Mouse (Mus musculus) frontal cortex, postnatal 36 days (tissue): ENCODE data around the gene Cfap43.

Experiments used
- DNase-seq, 2 experiments: peaks; one replicate each; pipeline ENCODE4 v3.0.0; 2022; ENCODE audit warnings: low spot score in 2 of 2

Cfap43 gene

GRCm38 (mm10) chr19:47795009-47795728 lies 123.9 kb downstream of the Cfap43 start:
- peak; percentile 73 to 87 for DNase-seq

DNA sequence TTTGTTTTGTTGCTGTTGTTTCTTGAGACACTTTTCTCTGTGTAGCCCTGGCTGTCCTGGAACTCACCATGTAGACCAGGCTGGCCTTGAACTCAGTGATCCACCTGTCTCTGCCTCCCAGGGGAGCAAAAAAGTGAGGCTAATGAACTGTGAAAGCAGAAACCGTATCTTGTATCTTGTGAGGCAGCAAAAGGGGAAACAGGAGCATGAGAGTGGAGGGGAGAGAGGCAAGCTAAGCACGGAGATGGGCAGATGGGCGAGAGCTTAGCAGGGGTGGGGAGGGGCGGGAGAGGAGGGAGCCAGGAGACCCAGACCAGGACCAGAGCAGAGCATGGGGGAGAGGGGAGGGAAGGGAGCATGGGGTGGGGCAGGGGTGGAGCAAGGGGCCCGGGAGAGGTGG lies 124.8 kb downstream of the Cfap43 start:
- no peak for DNase-seq

- DNase-seq = no peak
Observed at GRCm38 (mm10) chr19:47790316-47791020, 128.6 kb downstream of the Cfap43 start.

GRCm38 (mm10) chr19:47783898-47784297 lies 135.2 kb downstream of the Cfap43 start:
- no peak for DNase-seq

DNA sequence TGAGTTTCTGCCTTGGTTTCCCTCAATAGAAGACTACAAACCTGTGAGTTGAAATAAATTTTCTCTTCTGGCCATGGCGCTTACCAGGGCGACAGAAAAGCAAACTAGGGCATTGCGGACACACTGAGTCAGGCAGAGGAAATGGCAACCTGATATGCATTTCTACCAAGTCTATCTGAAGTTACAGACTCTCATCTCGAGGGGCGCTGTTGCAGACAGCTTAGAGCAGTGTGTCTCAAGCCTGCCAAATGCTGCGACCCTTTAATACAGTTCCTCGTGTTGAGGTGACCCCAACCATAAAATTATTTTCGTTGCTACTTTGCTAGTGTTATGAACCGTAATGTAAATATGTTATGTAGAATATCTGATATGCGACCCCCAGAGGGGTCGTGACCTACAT lies 138.1 kb downstream of the Cfap43 start:
- no peak for DNase-seq

DNA sequence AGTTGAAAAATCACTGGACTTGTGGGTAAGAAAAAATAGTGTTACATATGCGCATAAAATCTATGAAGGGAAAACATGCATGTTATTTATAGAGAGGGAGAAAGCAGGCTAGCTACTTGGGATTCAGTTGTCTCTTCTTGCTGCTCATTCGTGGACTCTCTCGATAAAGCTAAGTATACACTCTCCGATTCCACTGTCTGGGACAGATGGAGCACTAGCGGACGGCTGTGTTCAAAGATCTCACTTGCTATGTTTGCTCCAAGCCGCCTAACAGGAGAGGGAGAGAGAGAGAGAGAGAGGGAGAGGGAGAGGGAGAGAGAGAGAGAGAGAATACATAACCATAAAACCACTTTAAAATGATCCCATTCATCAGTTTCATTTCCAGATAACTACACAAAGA lies 138.9 kb downstream of the Cfap43 start:
- DNase-seq = peak in 1 of 2 experiments; percentile 16

DNA sequence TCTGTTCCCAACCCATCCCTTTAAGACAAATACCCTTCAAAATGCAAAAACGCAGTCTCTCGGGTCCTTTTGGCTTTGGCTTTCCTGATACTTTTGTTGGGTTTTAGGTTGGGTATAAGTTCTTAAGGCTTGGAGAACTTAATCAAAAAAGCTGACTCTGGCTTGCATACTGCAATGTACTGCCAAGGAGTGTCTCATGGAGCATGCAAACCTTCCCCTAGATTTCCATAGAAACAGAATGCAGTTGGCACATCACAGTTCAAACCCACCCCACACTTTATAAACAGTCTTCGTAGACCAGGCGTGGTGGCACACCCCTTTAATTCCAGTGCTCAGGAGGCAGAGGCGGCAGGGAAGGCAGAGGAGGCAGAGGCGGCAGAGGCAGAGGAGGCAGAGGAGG lies 141.2 kb downstream of the Cfap43 start:
- no peak for DNase-seq

DNA sequence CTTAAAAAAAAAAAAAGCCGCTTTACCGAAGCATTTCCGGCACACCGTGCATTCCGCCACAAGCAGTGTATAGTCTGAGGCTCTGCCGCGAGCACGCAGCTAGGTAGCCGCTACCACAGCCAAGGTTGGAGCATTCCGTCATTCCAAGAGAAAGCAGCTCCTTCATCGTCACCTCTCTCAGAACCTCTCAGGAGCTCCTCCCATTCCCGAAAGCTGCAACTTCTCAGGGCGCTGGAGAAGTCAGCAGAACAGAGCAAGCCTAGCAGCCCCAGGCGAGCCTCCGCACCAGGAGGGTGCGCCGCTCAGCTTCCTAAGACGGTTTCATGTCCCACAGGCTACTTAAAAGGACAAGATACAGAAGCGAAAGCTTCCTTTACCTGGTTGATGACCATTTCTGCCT lies 163.5 kb downstream of the Cfap43 start:
- no peak for DNase-seq

DNA sequence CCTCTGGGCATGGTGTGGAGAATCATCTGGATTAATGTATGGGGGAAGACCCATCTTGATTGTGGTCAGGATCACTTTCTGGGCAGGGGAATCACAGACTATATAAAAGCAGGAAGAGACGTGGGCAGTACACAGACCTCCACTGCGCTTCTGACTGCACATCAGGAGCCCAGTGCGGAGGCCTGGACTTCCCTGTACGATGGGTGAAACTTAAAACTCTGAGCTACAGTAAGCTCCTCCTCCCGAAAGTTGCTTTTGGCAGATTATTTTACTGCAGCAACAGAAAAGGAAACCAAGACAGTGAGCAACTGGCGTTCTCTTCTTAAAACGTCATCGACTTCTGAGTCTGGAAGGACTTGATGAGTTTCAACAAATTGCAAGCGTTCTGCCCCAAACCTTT lies 164.2 kb downstream of the Cfap43 start:
- no peak for DNase-seq

GRCm38 (mm10) chr19:47753921-47754320 lies 165.2 kb downstream of the Cfap43 start:
- no peak for DNase-seq

DNA sequence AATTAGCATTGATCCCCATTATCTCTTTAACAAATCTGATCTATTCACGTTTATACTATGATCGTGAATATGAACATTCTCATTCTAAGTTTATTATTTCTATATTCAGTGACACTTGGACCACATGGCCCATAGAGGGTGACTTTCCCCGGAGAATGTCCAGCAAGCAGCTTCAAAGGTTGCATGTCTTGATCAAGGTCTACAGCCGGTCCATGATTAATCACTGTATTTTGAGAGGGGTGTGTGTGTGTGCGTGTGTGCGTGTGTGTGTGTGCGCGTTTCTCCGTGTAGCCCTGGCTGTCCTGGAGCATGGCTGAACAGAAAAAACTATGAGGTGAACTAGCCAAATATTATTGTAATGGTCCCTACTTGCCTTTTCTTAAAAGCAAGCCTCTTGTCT lies 166.6 kb downstream of the Cfap43 start:
- no peak for DNase-seq

DNA sequence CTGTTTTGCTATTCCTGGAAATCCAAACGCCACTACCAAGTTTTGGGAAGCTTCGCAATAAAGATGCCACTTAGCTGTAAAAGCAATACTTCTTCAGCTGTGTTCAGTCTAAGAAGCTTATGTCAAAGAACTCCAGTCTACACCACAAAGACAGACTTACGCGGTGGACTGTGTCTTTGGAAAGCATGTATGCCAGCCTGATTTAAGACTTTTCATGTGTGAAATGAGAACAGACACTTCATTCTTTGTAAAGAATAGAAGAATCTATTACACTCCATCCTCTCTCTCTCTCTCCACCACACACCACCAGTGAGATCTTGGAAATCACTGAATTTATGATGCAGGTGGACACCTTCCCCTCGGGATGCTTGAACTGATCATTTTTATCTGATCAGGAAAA lies 168.7 kb downstream of the Cfap43 start:
- DNase-seq = no peak

GRCm38 (mm10) chr19:47748950-47749349 lies 170.1 kb downstream of the Cfap43 start:
- no peak for DNase-seq

- DNase-seq = no peak
Observed at GRCm38 (mm10) chr19:47747072-47747471, 172.0 kb downstream of the Cfap43 start.

DNA sequence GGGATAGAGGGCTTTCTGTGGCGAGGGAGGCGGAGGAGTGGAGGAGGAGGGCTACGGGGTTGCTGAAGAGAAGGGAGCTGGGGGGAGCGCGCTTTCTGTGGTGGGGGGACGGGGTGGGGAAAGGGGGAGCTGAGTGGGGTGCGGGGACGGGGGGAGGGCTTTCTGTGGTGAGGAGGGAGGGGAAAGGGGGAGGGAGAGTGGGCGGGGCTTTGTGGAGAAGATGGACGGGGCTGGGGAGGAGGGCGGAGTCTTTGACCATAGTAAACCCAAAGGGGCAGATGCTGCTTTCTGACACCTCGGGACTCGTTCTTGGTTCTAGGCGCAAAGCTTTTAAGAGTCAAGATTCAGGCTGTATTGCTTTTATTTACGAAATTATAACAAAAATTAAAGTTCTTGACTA lies 187.2 kb downstream of the Cfap43 start:
- DNase-seq = peak; percentile 32 to 33

- peak; percentile 99 for DNase-seq
Observed at GRCm38 (mm10) chr19:47731071-47731881, 187.8 kb downstream of the Cfap43 start, which contains the start of gene Sfr1. Gene Sfr1 (plus strand): TSS chr19:47731682.

DNA sequence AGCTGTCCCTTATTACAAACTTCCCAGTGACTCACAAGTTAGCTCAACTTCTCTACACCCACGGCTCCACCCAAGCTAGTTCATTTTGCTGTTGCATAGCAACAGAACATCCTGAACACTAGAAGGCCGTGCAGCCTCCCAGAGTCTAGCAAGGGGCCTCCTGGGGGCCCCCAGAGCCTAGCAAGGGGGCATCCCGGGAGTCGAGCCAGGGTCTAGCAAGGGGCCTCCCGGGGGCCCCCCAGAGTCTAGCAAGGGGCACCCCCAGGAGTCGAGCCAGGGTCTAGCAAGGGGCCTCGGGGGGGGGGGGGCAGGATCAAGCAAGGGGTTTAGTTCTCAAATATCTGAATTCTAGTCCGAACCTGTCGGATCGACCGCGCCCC lies 188.4 kb downstream of the Cfap43 start:
- DNase-seq = peak; percentile 54 to 69

GRCm38 (mm10) chr19:47725643-47726140 lies 193.4 kb downstream of the Cfap43 start:
- DNase-seq = no peak

GRCm38 (mm10) chr19:47724903-47725302 lies 194.2 kb downstream of the Cfap43 start:
- DNase-seq = no peak

- no peak for DNase-seq
Observed at GRCm38 (mm10) chr19:47722471-47722870, 196.6 kb downstream of the Cfap43 start.

GRCm38 (mm10) chr19:47719147-47719546 lies 199.9 kb downstream of the Cfap43 start:
- no peak for DNase-seq

- DNase-seq = no peak
Observed at GRCm38 (mm10) chr19:47716144-47716543, 202.9 kb downstream of the Cfap43 start.
